18 mouse cellular contexts compared by ENCODE assay signal in genomic region chr14:58778675-58779074, GRCm38 (mm10).
A peak's percentile ranks its signal among the peaks of the same experiment; 100 is the strongest.
DNase-seq lines count a peak whose midpoint lies in the region; ATAC-seq and TF ChIP-seq lines count a peak whose summit lies in the region.
"Had no signal": no experiment of that assay in that cellular context is flagged by ENCODE, and none has a peak within 500 bp of the region (broad histone marks: within the 10 kb centered on the region; RNA-seq: fewer than 3 reads in every experiment).

No protein-coding gene starts in this region.

- no peak overlapping the region for H3K9ac ChIP-seq in hindbrain, embryonic 14.5 days
- H3K9ac ChIP-seq in hindbrain, embryonic 11.5 days (ENCODE audit: low read depth, low read length), result no peak overlapping the region
- H3K9ac ChIP-seq in lung, postnatal 0 days (replicated peaks; ENCODE audit: low read depth), result no peak overlapping the region
- H3K9ac ChIP-seq in midbrain, embryonic 16.5 days (ENCODE audit: low read depth, low read length), result no peak overlapping the region
- H3K9ac ChIP-seq: embryonic facial prominence, embryonic 13.5 days; kidney, embryonic 15.5 days; limb, embryonic 13.5 days; liver, embryonic 15.5 days had no signal

- no peaks in the 10 kb centered on the region for H3K4me1 ChIP-seq in hindbrain, embryonic 14.5 days (replicated peaks; ENCODE audit: control insufficient read depth, insufficient read depth, low read length)
- no peaks in the 10 kb centered on the region for H3K4me1 ChIP-seq in hindbrain, embryonic 11.5 days (replicated peaks; ENCODE audit: control insufficient read depth, insufficient read depth, low read length)
- H3K4me1 ChIP-seq in lung, postnatal 0 days (ENCODE audit: insufficient read depth, low read depth, low read length), result no peaks in the 10 kb centered on the region
- H3K4me1 ChIP-seq in midbrain, embryonic 16.5 days (ENCODE audit: control insufficient read depth, insufficient read depth, low read length), result peaks cover 9% of the 10 kb centered on the region
- H3K4me1 ChIP-seq: kidney, embryonic 15.5 days; liver, embryonic 15.5 days had no signal

- ATAC-seq in hindbrain, embryonic 14.5 days (ENCODE audit: low FRiP score), result peak; percentile 74; the same call in 1 of the 2 replicates
- ATAC-seq in hindbrain, embryonic 11.5 days (ENCODE audit: low FRiP score), result no peak
- no peak for ATAC-seq in lung, postnatal 0 days
- peak; percentile 95 for ATAC-seq in midbrain, embryonic 16.5 days
- ATAC-seq in megakaryocyte, adult 5-6 weeks (ENCODE audit: poor library complexity, severe bottlenecking), result no peak
- ATAC-seq: activated CD4-positive, CD25-positive, alpha-beta regulatory T cell, adult 4 months; intestine, postnatal 0 days had no signal

- no peaks in the 10 kb centered on the region for H3K27me3 ChIP-seq in hindbrain, embryonic 14.5 days (ENCODE audit: control insufficient read depth, insufficient read depth, low read length)
- no peaks in the 10 kb centered on the region for H3K27me3 ChIP-seq in hindbrain, embryonic 11.5 days (ENCODE audit: control insufficient read depth, insufficient read depth, low read length)
- H3K27me3 ChIP-seq in lung, postnatal 0 days (replicated peaks; ENCODE audit: insufficient read depth, low read length), result no peaks in the 10 kb centered on the region
- no peaks in the 10 kb centered on the region for H3K27me3 ChIP-seq in midbrain, embryonic 16.5 days (ENCODE audit: control insufficient read depth, insufficient read depth, low read depth, low read length)
- H3K27me3 ChIP-seq: embryonic facial prominence, embryonic 13.5 days; kidney, embryonic 15.5 days; limb, embryonic 13.5 days; liver, embryonic 15.5 days had no signal

- H3K4me3 ChIP-seq in hindbrain, embryonic 14.5 days (replicated peaks; ENCODE audit: low read length), result no peak overlapping the region
- no peak overlapping the region for H3K4me3 ChIP-seq in hindbrain, embryonic 11.5 days (ENCODE audit: low read depth, low read length)
- H3K4me3 ChIP-seq in lung, postnatal 0 days (ENCODE audit: low read depth, low read length), result no peak overlapping the region
- H3K4me3 ChIP-seq in midbrain, embryonic 16.5 days (ENCODE audit: low read depth, low read length), result no peak overlapping the region
- H3K4me3 ChIP-seq: embryonic facial prominence, embryonic 13.5 days; kidney, embryonic 15.5 days; limb, embryonic 13.5 days; liver, embryonic 15.5 days had no signal

- H3K36me3 ChIP-seq in hindbrain, embryonic 14.5 days (replicated peaks; ENCODE audit: control insufficient read depth, insufficient read depth), result no peaks in the 10 kb centered on the region
- H3K36me3 ChIP-seq in hindbrain, embryonic 11.5 days (ENCODE audit: control insufficient read depth, insufficient read depth, low read length), result no peaks in the 10 kb centered on the region
- no peaks in the 10 kb centered on the region for H3K36me3 ChIP-seq in lung, postnatal 0 days (ENCODE audit: insufficient read depth, low read length)
- no peaks in the 10 kb centered on the region for H3K36me3 ChIP-seq in midbrain, embryonic 16.5 days (ENCODE audit: control insufficient read depth, insufficient read depth, low read length)
- H3K36me3 ChIP-seq: embryonic facial prominence, embryonic 13.5 days; kidney, embryonic 15.5 days; limb, embryonic 13.5 days; liver, embryonic 15.5 days had no signal

- WGBS in hindbrain, embryonic 14.5 days, result 39% methylated on average over 4 of the region's 4 CpGs
- WGBS in hindbrain, embryonic 11.5 days, result 68% methylated on average over 4 of the region's 4 CpGs
- WGBS in lung, postnatal 0 days, result 60% methylated on average over 4 of the region's 4 CpGs
- WGBS in midbrain, embryonic 16.5 days, result 25% methylated on average over 4 of the region's 4 CpGs

- no peaks in the 10 kb centered on the region for H3K9me3 ChIP-seq in hindbrain, embryonic 14.5 days (ENCODE audit: control insufficient read depth, low read length)
- H3K9me3 ChIP-seq in hindbrain, embryonic 11.5 days (ENCODE audit: control insufficient read depth, low read length), result no peaks in the 10 kb centered on the region
- no peaks in the 10 kb centered on the region for H3K9me3 ChIP-seq in lung, postnatal 0 days (ENCODE audit: low read length)
- no peaks in the 10 kb centered on the region for H3K9me3 ChIP-seq in midbrain, embryonic 16.5 days (replicated peaks; ENCODE audit: control insufficient read depth, low read length, poor library complexity, severe bottlenecking)
- H3K9me3 ChIP-seq: embryonic facial prominence, embryonic 13.5 days; kidney, embryonic 15.5 days; limb, embryonic 13.5 days; liver, embryonic 15.5 days had no signal

- TF ChIP-seq CTCF in lung, postnatal 0 days (IDR thresholded peaks at IDR 0.05), result no peak

- peak; percentile 40 for DNase-seq in hindbrain, embryonic 14.5 days (ENCODE audit: low spot score)
- DNase-seq in hindbrain, embryonic 11.5 days (ENCODE audit: low spot score), result no peak
- peak; percentile 11 for DNase-seq in lung, postnatal 0 days (ENCODE audit: low spot score)
- no peak for DNase-seq in lung, adult 18-20 months
- peak; percentile 28 for DNase-seq in brain, embryonic 18.5 days (ENCODE audit: low read depth, low spot score)
- no peak for DNase-seq in gastrocnemius, postnatal 10 days
- DNase-seq: adrenal gland, postnatal 14 days; cerebellum, adult 8-10 months; lung, postnatal 14 days; right cerebral cortex, postnatal 4 days had no signal

- no peak overlapping the region for H3K27ac ChIP-seq in hindbrain, embryonic 14.5 days
- no peak overlapping the region for H3K27ac ChIP-seq in hindbrain, embryonic 11.5 days (ENCODE audit: low read depth, low read length)
- H3K27ac ChIP-seq in lung, postnatal 0 days (ENCODE audit: low read length), result no peak overlapping the region
- peak overlapping the region; percentile 64 for H3K27ac ChIP-seq in midbrain, embryonic 16.5 days (ENCODE audit: low read length)
- H3K27ac ChIP-seq: embryonic facial prominence, embryonic 13.5 days; kidney, embryonic 15.5 days; limb, embryonic 13.5 days; liver, embryonic 15.5 days had no signal

- no peak overlapping the region for H3K4me2 ChIP-seq in hindbrain, embryonic 14.5 days (replicated peaks)
- H3K4me2 ChIP-seq in hindbrain, embryonic 11.5 days (replicated peaks; ENCODE audit: low read depth, low read length), result no peak overlapping the region
- no peak overlapping the region for H3K4me2 ChIP-seq in lung, postnatal 0 days (replicated peaks; ENCODE audit: low read depth, low read length)
- no peak overlapping the region for H3K4me2 ChIP-seq in midbrain, embryonic 16.5 days (ENCODE audit: low read length)
- H3K4me2 ChIP-seq: embryonic facial prominence, embryonic 13.5 days; kidney, embryonic 15.5 days; limb, embryonic 13.5 days; liver, embryonic 15.5 days had no signal

- TF ChIP-seq EP300 in lung, postnatal 0 days (IDR thresholded peaks at IDR 0.05), result no peak

Comparison
In these comparisons a context has a peak if more than half of its experiments do, and no peak if none do; other contexts are left out.
1. ATAC-seq: peak in hindbrain, embryonic 14.5 days (single experiment) and midbrain, embryonic 16.5 days (single experiment); none in hindbrain, embryonic 11.5 days (single experiment), lung, postnatal 0 days (single experiment) and megakaryocyte, adult 5-6 weeks (single experiment).
2. DNase-seq: peak in hindbrain, embryonic 14.5 days (single experiment), lung, postnatal 0 days (single experiment) and brain, embryonic 18.5 days (single experiment); none in hindbrain, embryonic 11.5 days (single experiment), lung, adult 18-20 months (0 of 2) and gastrocnemius, postnatal 10 days (single experiment).